Mouse (Mus musculus): ENCODE measurements around the gene Zfp282.

DNA sequence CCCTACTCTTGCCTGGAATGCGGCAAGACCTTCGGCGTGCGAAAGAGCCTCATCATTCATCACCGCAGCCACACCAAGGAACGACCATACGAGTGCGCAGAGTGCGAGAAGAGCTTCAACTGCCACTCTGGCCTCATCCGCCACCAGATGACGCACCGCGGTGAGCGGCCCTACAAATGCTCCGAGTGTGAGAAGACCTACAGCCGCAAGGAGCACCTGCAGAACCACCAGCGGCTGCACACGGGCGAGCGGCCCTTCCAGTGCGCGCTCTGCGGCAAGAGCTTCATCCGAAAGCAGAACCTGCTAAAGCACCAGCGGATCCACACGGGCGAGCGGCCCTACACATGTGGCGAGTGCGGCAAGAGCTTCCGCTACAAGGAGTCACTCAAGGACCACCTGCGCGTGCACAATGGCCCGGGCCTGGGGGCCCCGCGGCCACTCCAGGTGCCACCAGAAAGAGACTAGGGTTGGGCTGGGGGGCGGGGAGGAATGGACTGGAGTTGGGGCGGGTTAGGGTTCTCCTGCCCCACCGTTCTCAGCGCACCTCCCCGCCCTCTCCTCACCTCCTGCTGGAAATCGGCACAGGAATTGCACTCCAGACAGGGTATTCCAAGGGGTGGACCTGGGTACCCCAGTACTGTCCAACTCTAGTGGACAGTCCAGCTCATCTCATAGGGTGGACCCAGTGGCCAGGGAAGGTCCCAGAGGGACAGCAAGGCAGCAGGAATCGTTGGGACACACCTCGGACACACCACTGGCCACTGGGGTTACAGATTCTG, 28.1 kb downstream of the Zfp282 start:
- TF ChIP-seq CTCF (IDR thresholded peaks at IDR 0.05; ENCODE audit: low read depth) (no peak), EP300 (IDR thresholded peaks at IDR 0.05; ENCODE audit: low read depth) (no peak)
